Mouse (Mus musculus) olfactory bulb, adult 2 months (tissue): ENCODE data around the gene Pym1. TPM values are rescaled to one million over a fixed set of nuclear protein-coding genes. Genes with fewer than 3 reads are reported as not detected.
"Not testable (repeated sequence)": the region's sequence is repeated elsewhere in the genome, so short reads cannot be mapped to it uniquely, and the experiment has no call there.

Source experiments
- H3K27ac ChIP-seq: fragments of 200-500 bp; 2 replicates; pipeline ENCODE4 v1.5.1; 2012; ENCODE audit warnings: low read depth, low read length; ENCODE audit not compliant: insufficient read depth
- H3K4me1 ChIP-seq: fragments of 200-500 bp; 2 replicates; pipeline ENCODE4 v1.6.1; 2012; ENCODE audit warnings: low read length; ENCODE audit not compliant: control insufficient read depth, insufficient read depth
- H3K4me3 ChIP-seq: fragments of 200-500 bp; 2 replicates; pipeline ENCODE4 v1.5.1; 2012; ENCODE audit warnings: mild to moderate bottlenecking, low read depth, low read length, moderate library complexity; ENCODE audit not compliant: insufficient read depth
- CTCF ChIP-seq: fragments of 200-500 bp; IDR thresholded peaks from 2 replicates; pipeline ENCODE4 v1.5.1; 2012; ENCODE audit warnings: low read depth, mild to moderate bottlenecking, low read length, moderate library complexity; ENCODE audit not compliant: insufficient read depth
- POLR2A ChIP-seq: fragments of 200-500 bp; IDR thresholded peaks from 2 replicates; pipeline ENCODE4 v1.6.1; 2012; ENCODE audit warnings: mild to moderate bottlenecking, low read depth, low read length, moderate library complexity; ENCODE audit not compliant: insufficient read depth
- WGBS: fragments of 180-500 bp; shearing (Covaris S2); methylation state at CpG from one replicate; pipeline ENCODE4 v1.1.7; 2018; 5-methylcytosine and 5-hydroxymethylcytosine counted together
- polyA plus RNA-seq: library from polyadenylated mRNA; stranded (reverse); fragments of >200 nt; gene quantifications from 2 replicates; pipeline ENCODE4 v1.2.4, GENCODE M21; 2012; ENCODE audit warnings: low replicate concordance; ENCODE audit not compliant: missing spikeins, insufficient read depth, insufficient read length

Pym1 gene
- polyA plus RNA-seq, 1 experiment, result not detected

GRCm38 (mm10) chr10:128715559-128716537, 31.8 kb upstream of the Pym1 start:
- Histone ChIP-seq H3K4me1 (no peaks in the 10 kb centered on the region), H3K4me3 (no peak overlapping the region), H3K27ac (no peak overlapping the region)
- TF ChIP-seq CTCF, result no peak
- TF ChIP-seq POLR2A, result no peak
- 86% methylated on average over 19 of the region's 19 CpGs for WGBS

- not testable (repeated sequence) for H3K4me1 ChIP-seq, H3K4me3 ChIP-seq, H3K27ac ChIP-seq
- 89% methylated on average over 4 of the region's 4 CpGs for WGBS
Observed at GRCm38 (mm10) chr10:128725466-128725865, 22.2 kb upstream of the Pym1 start.

- WGBS, result 79% methylated on average over 5 of the region's 5 CpGs
- TF ChIP-seq POLR2A (no peak), CTCF (no peak)
Observed at GRCm38 (mm10) chr10:128728059-128728458, 19.6 kb upstream of the Pym1 start.

GRCm38 (mm10) chr10:128731002-128731433, 16.7 kb upstream of the Pym1 start:
- WGBS, result 14% methylated on average over 10 of the region's 10 CpGs
- no peak overlapping the region for H3K4me3 ChIP-seq
- H3K4me1 ChIP-seq, result peaks cover 3% of the 10 kb centered on the region; the same call in 1 of the 2 replicates
- peak; percentile 52; the same call in 1 of the 2 replicates for TF ChIP-seq CTCF
- TF ChIP-seq POLR2A, result no peak
- no peak overlapping the region for H3K27ac ChIP-seq

More at GRCm38 (mm10) chr10:128728059-128728458, 19.6 kb upstream of the Pym1 start:
- Histone ChIP-seq H3K4me3 (no peak overlapping the region), H3K27ac (no peak overlapping the region), H3K4me1 (peaks cover 3% of the 10 kb centered on the region; the same call in 1 of the 2 replicates)

GRCm38 (mm10) chr10:128731992-128732391, 15.7 kb upstream of the Pym1 start:
- Histone ChIP-seq H3K4me3 (no peak overlapping the region), H3K4me1 (peaks cover 3% of the 10 kb centered on the region; the same call in 1 of the 2 replicates), H3K27ac (no peak overlapping the region)
- TF ChIP-seq CTCF, result no peak
- no peak for TF ChIP-seq POLR2A

GRCm38 (mm10) chr10:128737435-128737834, 10.3 kb upstream of the Pym1 start:
- WGBS, result 11% methylated on average over 15 of the region's 15 CpGs
- H3K4me1 ChIP-seq, result peaks cover 4% of the 10 kb centered on the region
- H3K27ac ChIP-seq, result no peak overlapping the region
- TF ChIP-seq CTCF, result no peak
- no peak for TF ChIP-seq POLR2A
- H3K4me3 ChIP-seq, result 0 out of 2 replicates have a peak overlapping the region, but pooled peaks have one; percentile 9

- Histone ChIP-seq H3K4me1 (peaks cover 10% of the 10 kb centered on the region), H3K4me3 (no peak overlapping the region), H3K27ac (no peak overlapping the region)
- 76% methylated on average over 2 of the region's 2 CpGs for WGBS
- TF ChIP-seq CTCF, result no peak
- TF ChIP-seq POLR2A, result no peak
Observed at GRCm38 (mm10) chr10:128740296-128740695, 7.4 kb upstream of the Pym1 start.

- H3K4me1 ChIP-seq, result peaks cover 9% of the 10 kb centered on the region
- 46% methylated on average over 4 of the region's 4 CpGs for WGBS
- no peak overlapping the region for H3K4me3 ChIP-seq
- no peak for TF ChIP-seq POLR2A
- H3K27ac ChIP-seq, result no peak overlapping the region
Observed at GRCm38 (mm10) chr10:128742616-128743015, 5.1 kb upstream of the Pym1 start.

GRCm38 (mm10) chr10:128743235-128743634, 4.5 kb upstream of the Pym1 start:
- H3K27ac ChIP-seq, result no peak overlapping the region
- H3K4me1 ChIP-seq, result peaks cover 12% of the 10 kb centered on the region
- peak overlapping the region; percentile 65 for H3K4me3 ChIP-seq
- 3% methylated on average over 7 of the region's 7 CpGs for WGBS
- TF ChIP-seq CTCF (no peak), POLR2A (no peak)
